Mouse (Mus musculus) retina, adult 2 months (tissue): ENCODE measurements around the gene Gm2237.
"Not testable (repeated sequence)": the region's sequence is repeated elsewhere in the genome, so short reads cannot be mapped to it uniquely, and the experiment has no call there.

Experiments
- DNase-seq: peaks from one replicate; pipeline ENCODE4 v3.0.0-alpha.2; 2012; ENCODE audit warnings: low read depth, low spot score

Gene Gm2237

DNA sequence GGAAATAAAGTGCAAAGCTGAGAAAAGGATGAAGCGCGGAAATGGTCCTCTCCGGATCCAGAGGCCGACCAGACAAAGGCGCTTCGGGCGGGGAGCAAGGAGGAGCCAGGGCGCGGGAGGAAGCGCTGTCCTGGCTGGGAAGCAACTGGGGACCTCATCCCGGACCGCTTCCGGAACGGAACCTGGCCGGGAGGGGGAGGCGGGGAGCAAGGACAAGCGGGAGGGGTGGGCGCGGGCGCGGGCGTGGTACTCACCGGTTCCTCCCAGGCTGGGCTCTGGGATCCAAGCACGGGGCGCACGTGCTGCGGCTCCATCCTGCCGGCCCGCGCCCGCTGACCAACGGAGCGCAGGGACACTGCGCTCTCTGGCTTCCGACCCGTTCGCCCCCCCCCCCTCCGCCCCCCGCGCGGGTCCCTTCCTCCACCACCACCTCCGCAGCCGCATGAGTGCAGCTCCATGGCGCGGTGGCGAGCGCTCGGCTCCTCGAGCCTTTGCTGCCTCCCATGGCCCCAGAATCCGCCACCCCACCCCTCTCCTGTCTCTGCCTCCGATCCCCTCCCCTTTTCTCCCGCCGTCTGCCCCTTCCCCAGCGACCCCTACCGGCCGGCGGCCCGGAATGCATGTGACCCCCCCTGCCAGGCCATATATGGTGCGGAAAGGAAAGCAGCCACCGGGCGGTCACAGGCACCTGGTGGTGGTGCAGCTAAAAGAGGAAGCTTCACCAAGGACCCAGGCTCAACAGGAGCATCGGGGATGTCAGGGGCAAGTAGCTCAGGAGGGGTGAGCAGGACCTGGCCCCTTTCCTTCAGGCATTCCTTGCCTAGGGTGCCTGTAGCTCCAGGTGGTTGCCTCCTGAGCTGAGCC is at the start of gene Gm2237:
Gene Gm2237 (minus strand): TSS at position 332 of the 864 bp plus-strand sequence.
- DNase-seq: not testable (repeated sequence)

DNA sequence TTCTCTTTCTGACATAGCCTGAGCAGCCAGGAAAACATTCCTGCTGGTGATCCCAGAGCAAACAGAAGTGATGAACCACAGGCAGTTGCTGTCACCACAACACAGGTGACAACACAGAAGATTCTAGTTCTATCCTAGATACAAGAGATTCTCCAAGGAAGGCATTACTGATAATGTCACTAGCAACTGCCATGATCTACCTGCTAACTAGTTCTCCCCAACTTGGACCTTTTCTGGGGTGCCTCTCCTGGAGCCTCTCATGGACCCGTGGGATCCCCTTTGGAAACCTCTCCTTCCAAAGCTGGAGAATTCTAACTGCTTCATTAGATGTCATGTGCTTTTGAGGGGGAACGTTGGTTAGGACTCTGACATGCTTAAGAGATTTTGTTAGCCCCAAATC is 17.5 kb upstream of the Gm2237 start, which contains the start of gene Gm5458:
Gene Gm5458 (minus strand): TSS at position 101 of the 400 bp plus-strand sequence.
- DNase-seq: not testable (repeated sequence)

DNA sequence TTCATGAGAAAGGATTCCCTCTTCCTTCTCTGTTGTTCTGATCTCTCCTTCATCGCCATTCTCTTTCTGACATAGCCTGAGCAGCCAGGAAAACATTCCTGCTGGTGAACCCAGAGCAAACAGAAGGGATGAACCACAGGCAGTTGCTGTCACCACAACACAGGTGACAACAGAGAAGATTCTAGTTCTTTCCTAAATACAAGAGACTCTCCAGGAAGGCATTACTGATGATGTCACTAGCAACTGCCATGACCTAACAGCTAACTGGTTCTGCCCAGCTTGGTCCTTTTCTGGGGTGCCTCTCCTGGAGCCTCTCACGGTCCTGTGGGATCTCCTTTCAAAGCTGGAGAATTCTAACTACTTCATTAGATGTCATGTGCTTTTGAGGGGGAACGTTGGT is 35.1 kb downstream of the Gm2237 start, which contains the start of gene Gm2244:
Gene Gm2244 (minus strand): TSS at position 101 of the 400 bp plus-strand sequence.
- not testable (repeated sequence) for DNase-seq
